Mouse (Mus musculus) thymus, postnatal 36 days (tissue): Measurements from ENCODE around the gene Radil.

Experiments used
- DNase-seq, 2 experiments: peaks; one replicate each; pipeline ENCODE4 v3.0.0; 2022; ENCODE audit warnings: mixed read lengths in 2 of 2

The Radil gene

GRCm38 (mm10) chr5:142550706-142551652 lies at the start of gene Radil:
Radil (minus strand) TSS chr5:142551098.
- peak; percentile 48 to 59 for DNase-seq

DNA sequence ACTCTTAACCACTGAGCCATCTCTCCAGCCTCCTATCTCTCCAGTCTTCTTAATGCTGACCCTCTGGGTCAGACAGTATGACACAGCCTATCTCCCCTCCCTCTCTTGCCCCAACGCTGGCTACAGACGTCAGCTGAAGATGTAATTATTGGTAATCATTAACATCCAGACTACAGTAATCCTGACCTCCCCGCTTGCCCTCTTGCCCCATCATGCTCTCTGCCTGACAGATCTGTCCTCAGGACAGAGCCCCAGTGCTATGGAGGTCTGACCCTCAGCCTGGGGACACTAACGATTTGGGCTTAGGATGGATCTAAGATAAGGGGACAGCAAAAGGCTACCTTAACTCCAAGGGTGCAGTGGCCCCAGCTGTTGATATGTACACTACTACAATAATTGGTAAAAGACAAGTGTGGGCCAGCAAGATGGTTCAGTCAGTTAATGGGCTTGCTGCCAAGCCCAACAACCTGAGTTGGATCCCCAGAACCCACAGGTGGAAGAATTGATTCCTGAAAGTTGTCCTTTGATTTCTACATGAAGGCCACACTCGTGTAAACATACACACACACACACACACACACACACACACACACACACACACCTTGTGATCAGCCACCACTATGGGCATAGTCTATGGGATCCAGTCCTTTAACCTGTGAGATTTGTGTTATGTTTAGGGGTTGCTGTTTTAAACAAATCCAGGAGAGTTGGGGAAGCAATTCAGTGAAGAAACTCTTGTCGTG lies 46.9 kb upstream of the Radil start:
- DNase-seq: no peak

GRCm38 (mm10) chr5:142596723-142597122 lies 45.8 kb upstream of the Radil start:
- no peak for DNase-seq

DNA sequence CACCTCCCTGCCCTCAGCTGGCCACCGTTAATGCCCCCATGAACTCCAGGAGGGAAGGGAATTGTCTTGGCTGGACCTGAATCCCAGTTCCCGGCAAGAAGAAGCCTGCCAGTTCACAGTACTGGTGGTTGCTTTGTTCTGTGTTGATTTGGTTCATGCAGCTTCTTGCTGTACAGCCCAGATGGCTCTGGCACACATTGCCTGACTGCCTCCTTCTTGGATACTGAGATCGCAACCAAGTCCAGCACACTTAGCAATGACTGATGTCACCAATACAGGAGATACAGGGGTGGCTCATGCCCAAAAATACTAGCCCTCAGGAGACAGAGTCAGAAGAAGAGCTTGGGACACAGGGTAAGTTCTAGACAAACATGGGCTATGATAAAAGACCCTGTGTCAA lies 44.8 kb upstream of the Radil start:
- DNase-seq: no peak

- no peak for DNase-seq
These were observed 40.2 kb upstream of the Radil start for GRCm38 (mm10) chr5:142590953-142591616.

DNA sequence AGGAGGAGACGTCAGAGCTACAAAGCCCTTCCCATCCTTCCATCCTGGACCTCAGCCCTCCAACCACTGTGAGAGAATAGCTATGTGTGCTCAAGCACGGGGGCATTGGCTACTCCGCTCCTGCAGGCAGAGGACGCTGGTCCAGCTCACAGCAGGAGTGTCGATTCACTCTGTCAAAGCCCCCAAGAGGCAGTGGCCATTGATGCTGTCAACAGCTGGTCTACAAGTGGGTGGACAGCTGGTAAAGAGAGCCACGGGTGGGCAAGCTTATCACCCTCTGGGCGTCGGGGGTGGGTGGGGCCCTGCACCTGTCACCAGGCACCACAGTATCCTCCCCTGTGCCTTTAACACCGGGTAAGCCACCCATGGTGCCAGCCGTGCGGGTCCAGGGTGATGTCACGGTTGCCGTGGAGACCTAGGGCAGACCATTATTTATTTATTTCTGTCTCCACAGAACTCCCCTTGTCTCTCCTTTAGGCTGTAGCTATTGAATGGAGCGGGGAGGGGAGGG lies 32.8 kb upstream of the Radil start:
- DNase-seq: no peak

GRCm38 (mm10) chr5:142581517-142581916 lies 30.6 kb upstream of the Radil start:
- DNase-seq: peak; percentile 33 to 39

- DNase-seq: no peak
These were observed 27.3 kb upstream of the Radil start for GRCm38 (mm10) chr5:142578192-142578591.

DNA sequence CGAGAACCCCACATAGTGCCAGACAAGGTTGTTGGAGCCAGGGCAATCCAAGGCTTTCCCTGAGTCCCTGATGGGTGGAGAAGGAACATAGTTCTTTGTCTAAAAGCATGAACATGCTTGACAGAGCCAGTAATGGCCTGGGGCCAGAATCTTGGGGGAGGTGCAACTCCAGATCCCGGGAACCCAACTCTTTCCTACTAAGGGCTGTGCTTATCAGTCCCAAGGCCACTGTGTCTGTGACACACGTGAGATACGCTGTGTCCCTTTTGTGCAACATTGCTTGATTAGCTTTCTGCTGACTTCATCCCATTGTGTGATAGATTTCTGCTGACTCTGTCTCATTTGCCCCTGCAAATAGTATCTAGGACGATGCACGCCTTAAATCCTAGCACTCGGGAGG lies 25.9 kb upstream of the Radil start:
- no peak for DNase-seq

GRCm38 (mm10) chr5:142574323-142575057 lies 23.6 kb upstream of the Radil start:
- DNase-seq: no peak

DNA sequence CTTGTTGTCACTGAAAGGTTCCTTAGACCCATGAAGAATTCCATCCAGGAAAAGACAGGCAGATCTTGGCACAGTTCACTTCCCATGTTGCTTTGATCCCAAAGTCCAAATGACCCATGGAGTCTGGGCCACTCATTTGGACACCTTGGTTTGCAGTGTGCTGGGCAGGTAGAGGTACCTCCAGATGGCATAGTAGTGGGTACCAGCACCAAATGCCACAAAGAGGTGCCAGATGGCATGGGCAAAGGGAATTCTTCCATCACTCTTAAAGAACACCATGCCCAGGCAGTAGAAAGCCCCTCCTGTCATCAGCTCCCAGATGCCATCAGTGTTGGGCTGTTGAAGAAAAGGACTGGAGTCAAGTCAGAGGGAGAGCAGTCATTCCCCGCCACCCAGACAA lies 13.7 kb upstream of the Radil start:
- no peak for DNase-seq

- no peak for DNase-seq
These were observed 9.4 kb upstream of the Radil start for GRCm38 (mm10) chr5:142560261-142560660.

GRCm38 (mm10) chr5:142557397-142558067 lies 6.6 kb upstream of the Radil start:
- peak; percentile 50 to 57 for DNase-seq

GRCm38 (mm10) chr5:142556721-142557120 lies 5.8 kb upstream of the Radil start:
- no peak for DNase-seq

GRCm38 (mm10) chr5:142555866-142556265 lies 5.0 kb upstream of the Radil start:
- DNase-seq: no peak

DNA sequence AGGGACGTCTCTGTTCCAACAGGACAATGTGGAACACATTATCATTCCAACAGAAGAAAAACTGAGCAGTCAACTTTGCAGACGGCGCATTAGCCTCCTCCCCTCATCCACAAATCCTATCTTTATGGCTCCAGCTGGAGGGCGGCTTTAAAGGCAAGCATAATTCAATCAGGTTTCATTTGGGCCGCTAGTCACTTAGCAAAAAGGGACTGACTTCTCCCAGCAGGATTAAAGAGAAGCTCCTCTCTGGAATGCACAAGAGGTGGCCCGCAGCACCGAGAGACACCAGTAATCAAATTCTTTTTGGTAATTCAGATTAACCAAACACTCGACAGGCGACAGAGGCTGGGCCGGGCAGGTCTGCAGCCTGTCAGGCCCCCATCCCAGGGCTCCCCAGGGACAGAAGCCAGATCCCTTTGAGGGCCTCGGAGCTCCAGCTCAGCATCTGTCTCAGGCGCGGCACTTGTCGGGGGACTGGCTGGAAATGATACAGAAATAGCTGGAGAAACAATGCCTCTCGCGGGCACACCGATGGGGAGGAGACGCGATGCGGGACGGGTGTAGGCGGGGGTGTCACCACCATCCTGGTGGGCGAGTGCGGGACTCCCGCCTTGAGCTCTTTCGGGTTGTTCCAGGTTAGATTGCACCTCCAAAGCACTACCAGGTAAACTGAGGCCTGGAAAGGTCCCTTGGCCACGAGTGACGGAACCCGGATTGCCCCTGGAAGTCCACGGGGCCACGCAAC lies 765 bp downstream of the Radil start:
- DNase-seq: no peak

- no peak for DNase-seq
These were observed 1.5 kb downstream of the Radil start for GRCm38 (mm10) chr5:142549441-142549840.

DNA sequence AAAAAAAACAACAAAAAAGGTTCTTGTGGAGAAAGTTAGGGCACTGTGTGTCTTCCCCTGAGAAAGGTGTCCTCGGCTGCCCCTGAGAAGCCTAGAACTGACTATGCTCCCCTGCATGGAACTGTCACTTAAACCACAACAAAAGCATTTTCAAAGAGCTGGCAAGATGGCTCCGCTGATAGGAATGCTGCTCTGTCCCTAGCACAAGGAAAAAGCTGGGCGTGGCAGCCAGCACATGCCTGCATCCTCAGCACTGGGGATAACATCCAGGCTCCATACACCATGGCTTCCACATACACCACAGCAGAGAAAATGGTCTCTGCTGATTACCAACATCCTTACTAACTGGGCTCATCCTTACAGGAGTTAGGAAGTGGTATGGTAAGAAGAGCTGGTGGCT lies 3.8 kb downstream of the Radil start:
- DNase-seq: no peak

DNA sequence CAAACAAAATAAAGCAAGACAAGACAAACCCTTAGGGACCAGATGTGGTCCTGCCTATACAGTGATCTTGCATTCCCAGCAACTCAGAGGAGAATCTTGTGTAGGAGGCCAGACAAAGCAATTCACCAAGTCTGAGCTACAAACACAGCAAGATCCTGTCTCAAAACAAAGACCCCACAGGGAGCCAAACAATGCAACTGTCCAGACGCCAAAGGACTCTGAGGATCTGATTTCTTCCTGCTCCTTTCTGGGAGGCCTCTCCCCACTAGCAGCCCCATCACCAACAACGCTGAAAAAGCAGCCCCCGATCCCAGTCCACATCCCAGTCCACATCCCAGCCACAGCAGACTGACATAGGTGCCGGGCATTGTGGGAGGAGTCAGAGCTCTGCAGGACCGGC lies 4.6 kb downstream of the Radil start:
- DNase-seq: no peak

- DNase-seq: no peak
These were observed 5.7 kb downstream of the Radil start for GRCm38 (mm10) chr5:142545014-142545795.
